Mouse (Mus musculus) hindbrain, postnatal 0 days (tissue): ENCODE measurements around the gene Traf7. TPM values are rescaled to one million over a fixed set of nuclear protein-coding genes. Genes with fewer than 3 reads are reported as not detected.

Experiments
- ATAC-seq: fragments of 200-750 bp; cut with Nextera tagmentation; 2 replicates; pipeline ENCODE4 v1.8.0; 2017; ENCODE audit warnings: mild to moderate bottlenecking, moderate TSS enrichment, moderate library complexity
- DNase-seq: peaks from one replicate; pipeline ENCODE4 v3.0.0-alpha.2; 2015; ENCODE audit warnings: low spot score
- H3K27ac ChIP-seq: fragments of 300-500 bp; sonication (generic); 2 replicates; pipeline ENCODE4 v1.5.1; 2014; ENCODE audit warnings: mild to moderate bottlenecking
- H3K27me3 ChIP-seq: fragments of 300-500 bp; sonication (generic); 2 replicates; pipeline ENCODE4 v1.6.1; 2014; ENCODE audit warnings: low read length, mixed read lengths; ENCODE audit not compliant: insufficient read depth
- H3K36me3 ChIP-seq: fragments of 300-500 bp; sonication (generic); 2 replicates; pipeline ENCODE4 v1.6.1; 2014; ENCODE audit warnings: low read length, mixed read lengths; ENCODE audit not compliant: insufficient read depth
- H3K4me1 ChIP-seq: fragments of 300-500 bp; sonication (generic); 2 replicates; pipeline ENCODE4 v1.6.1; 2014; ENCODE audit warnings: antibody characterized with exemption, low read length, mixed read lengths; ENCODE audit not compliant: insufficient read depth
- H3K4me2 ChIP-seq: fragments of 300-500 bp; sonication (generic); 2 replicates; pipeline ENCODE4 v1.6.1; 2014; ENCODE audit warnings: low read depth, mild to moderate bottlenecking, low read length, moderate library complexity, mixed read lengths
- H3K4me3 ChIP-seq: fragments of 300-500 bp; sonication (generic); 2 replicates; pipeline ENCODE4 v1.5.1; 2014; ENCODE audit warnings: low read length
- H3K9ac ChIP-seq: fragments of 300-500 bp; sonication (generic); replicated peaks from 2 replicates; pipeline ENCODE4 v1.6.1; 2014; ENCODE audit warnings: mild to moderate bottlenecking, low read length, moderate library complexity, mixed read lengths
- H3K9me3 ChIP-seq: fragments of 300-500 bp; sonication (generic); 2 replicates; pipeline ENCODE4 v1.6.1; 2016; ENCODE audit warnings: low read length, mixed read lengths
- CTCF ChIP-seq: IDR thresholded peaks from 2 replicates; pipeline ENCODE4 v1.5.1; 2016; ENCODE audit warnings: antibody characterized with exemption, control low read depth, low read depth
- WGBS: fragments of 180-500 bp; shearing (Covaris S2); extraction: QIAGEN DNeasy Blood & Tissue Kit; methylation state at CpG from one replicate; pipeline ENCODE4 v1.1.7; 2014; 5-methylcytosine and 5-hydroxymethylcytosine counted together
- polyA plus RNA-seq: library from polyadenylated mRNA; unstranded; fragments of >200 nt; fragmentation: Nextera tagmentation; extraction: Ambion mirVana; gene quantifications from 2 replicates; pipeline ENCODE4 v1.2.1, GENCODE M21; 2015
- total RNA-seq: library from RNA; depleted of rRNA; stranded (reverse); fragments of >200 nt; gene quantifications from 2 replicates; pipeline ENCODE4 v1.2.3, GENCODE M21; 2014

Traf7 gene
- total and polyA plus RNA-seq, 2 experiments from 2014 or later = 64.0 to 165 TPM

- ATAC-seq (no peak), DNase-seq (no peak)
- 16% methylated on average over 1 of the region's 1 CpGs for WGBS
- Histone ChIP-seq H3K4me2 (peak overlapping the region; percentile 69), H3K9ac (peak overlapping the region; percentile 82; the same call in 1 of the 2 replicates), H3K36me3 (peaks cover 22% of the 10 kb centered on the region), H3K4me3 (peak overlapping the region; percentile 84), H3K27me3 (no peaks in the 10 kb centered on the region), H3K27ac (0 out of 2 replicates have a peak overlapping the region, but pooled peaks have one; percentile 96), H3K4me1 (0 out of 2 replicates have a peak, but pooled peaks cover 8% of the 10 kb centered on the region), H3K9me3 (no peaks in the 10 kb centered on the region)
- TF ChIP-seq CTCF = no peak
Measured at GRCm38 (mm10) chr17:24479431-24479830, 48.3 kb downstream of the Traf7 start.

GRCm38 (mm10) chr17:24478663-24479380 is 48.9 kb downstream of the Traf7 start, which contains the start of gene Mlst8:
TSS of gene Mlst8 (minus strand) at chr17:24479078.
- Histone ChIP-seq H3K4me2 (peak within 1 kb of the TSS; percentile 69), H3K4me3 (peak within 1 kb of the TSS; percentile 84), H3K9me3 (no peaks in the 10 kb centered on the region), H3K27me3 (no peaks in the 10 kb centered on the region), H3K9ac (peak within 1 kb of the TSS; percentile 82), H3K27ac (peak within 1 kb of the TSS; percentile 96), H3K36me3 (peaks cover 27% of the 10 kb centered on the region), H3K4me1 (0 out of 2 replicates have a peak, but pooled peaks cover 8% of the 10 kb centered on the region)
- ATAC-seq (peak; percentile 96), DNase-seq (peak; percentile 98)
- under 1% methylated on average over 48 of the region's 48 CpGs for WGBS
- peak; percentile 89 for TF ChIP-seq CTCF

GRCm38 (mm10) chr17:24477985-24478600 is 49.6 kb downstream of the Traf7 start:
- Histone ChIP-seq H3K9ac (peak overlapping the region; percentile 82), H3K4me2 (peak overlapping the region; percentile 69), H3K27me3 (no peaks in the 10 kb centered on the region), H3K27ac (peak overlapping the region; percentile 96; the same call in 1 of the 2 replicates), H3K4me3 (peak overlapping the region; percentile 84), H3K4me1 (0 out of 2 replicates have a peak, but pooled peaks cover 8% of the 10 kb centered on the region), H3K36me3 (peaks cover 30% of the 10 kb centered on the region), H3K9me3 (no peaks in the 10 kb centered on the region)
- no peak for TF ChIP-seq CTCF
- peak; percentile 21; the same call in 1 of the 2 replicates for ATAC-seq
- no peak for DNase-seq
- 44% methylated on average over 11 of the region's 11 CpGs for WGBS

GRCm38 (mm10) chr17:24477053-24477984 is 50.4 kb downstream of the Traf7 start:
- TF ChIP-seq CTCF = no peak
- peak overlapping the region; percentile 1; the same call in 1 of the 2 replicates for H3K27ac ChIP-seq
- H3K4me3 ChIP-seq = no peak overlapping the region
- no peak for ATAC-seq
- H3K27me3 ChIP-seq = no peaks in the 10 kb centered on the region
- DNase-seq = no peak
- H3K4me1 ChIP-seq = peaks cover 15% of the 10 kb centered on the region
- WGBS = 89% methylated on average over 20 of the region's 20 CpGs
- H3K9ac ChIP-seq = no peak overlapping the region; the same call in 1 of the 2 replicates
- peak overlapping the region; percentile 69 for H3K4me2 ChIP-seq
- peaks cover 30% of the 10 kb centered on the region for H3K36me3 ChIP-seq
- H3K9me3 ChIP-seq = no peaks in the 10 kb centered on the region

- ATAC-seq (no peak), DNase-seq (no peak)
- H3K27me3 ChIP-seq = no peaks in the 10 kb centered on the region
- peaks cover 30% of the 10 kb centered on the region for H3K36me3 ChIP-seq
- H3K4me3 ChIP-seq = no peak overlapping the region
- H3K9ac ChIP-seq = no peak overlapping the region
- H3K27ac ChIP-seq = no peak overlapping the region
- no peak for TF ChIP-seq CTCF
- WGBS = 91% methylated on average over 10 of the region's 10 CpGs
- H3K9me3 ChIP-seq = no peaks in the 10 kb centered on the region
- no peak overlapping the region for H3K4me2 ChIP-seq
- H3K4me1 ChIP-seq = peaks cover 25% of the 10 kb centered on the region
Measured at GRCm38 (mm10) chr17:24476022-24476776, 51.5 kb downstream of the Traf7 start.
